Mouse (Mus musculus): ENCODE data around the gene Irf2. TPM values are rescaled to one million over a fixed set of nuclear protein-coding genes. Genes with fewer than 3 reads are reported as not detected.

Irf2 gene
- polyA plus RNA-seq, 1 experiment from 2014 or later = 11.0 TPM

DNA sequence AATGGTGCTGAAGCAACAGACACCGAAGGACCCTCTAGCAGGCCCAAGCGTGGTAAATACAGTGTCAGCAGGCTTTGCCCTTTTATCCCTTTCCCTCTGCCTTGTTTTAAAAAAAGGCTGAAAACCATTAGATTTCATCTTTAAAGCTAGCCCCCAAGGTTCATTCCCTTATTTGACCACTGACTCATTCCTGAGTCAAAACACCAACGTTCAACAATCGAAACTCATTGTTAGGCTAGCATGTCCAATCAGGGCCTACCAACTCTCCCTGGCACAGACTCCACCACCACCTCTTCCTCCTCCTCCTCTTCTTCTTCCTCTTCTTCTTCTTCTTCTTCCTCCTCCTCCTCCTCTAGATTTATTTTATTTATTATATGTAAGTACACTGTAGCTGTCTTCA is 30.2 kb upstream of the Irf2 start:
- H3K4me1 ChIP-seq (replicated peaks; ENCODE audit: control insufficient read depth, insufficient read depth, low read length) = no peaks in the 10 kb centered on the region
- no peak for ATAC-seq (ENCODE audit: low FRiP score)
- H3K4me2 ChIP-seq (replicated peaks) = no peak overlapping the region
- no peaks in the 10 kb centered on the region for H3K9me3 ChIP-seq (ENCODE audit: control insufficient read depth, low read length)
- no peak overlapping the region for H3K4me3 ChIP-seq (replicated peaks; ENCODE audit: low read length)
- no peak for DNase-seq (ENCODE audit: low spot score)
- H3K27me3 ChIP-seq (ENCODE audit: control insufficient read depth, insufficient read depth, low read length) = no peaks in the 10 kb centered on the region
- H3K9ac ChIP-seq = no peak overlapping the region
- no peaks in the 10 kb centered on the region for H3K36me3 ChIP-seq (replicated peaks; ENCODE audit: control insufficient read depth, insufficient read depth)
- H3K27ac ChIP-seq = no peak overlapping the region
- 86% methylated on average over 4 of the region's 4 CpGs for WGBS

DNA sequence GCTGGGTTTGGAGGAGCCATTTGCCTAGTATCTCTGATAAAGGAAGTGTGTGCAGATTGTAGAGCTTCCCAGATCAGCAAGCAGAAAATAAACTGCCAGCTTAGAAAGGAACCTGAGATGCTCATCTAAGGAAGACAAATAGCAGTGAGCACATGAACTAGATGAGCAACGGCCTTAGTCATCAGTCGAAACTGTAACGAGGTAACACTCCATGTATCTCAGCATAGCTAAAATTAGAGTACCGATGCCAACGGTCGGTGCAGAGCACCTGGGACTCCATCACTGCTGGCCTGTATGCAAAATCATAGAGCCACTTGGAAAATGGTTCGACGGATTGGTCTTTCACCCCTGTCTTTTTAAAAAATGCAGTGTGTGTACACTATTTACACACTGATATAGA is 29.2 kb upstream of the Irf2 start:
- Histone ChIP-seq H3K9ac (no peak overlapping the region), H3K9me3 (ENCODE audit: control insufficient read depth, low read length) (no peaks in the 10 kb centered on the region), H3K4me2 (replicated peaks) (no peak overlapping the region), H3K27ac (no peak overlapping the region), H3K36me3 (replicated peaks; ENCODE audit: control insufficient read depth, insufficient read depth) (no peaks in the 10 kb centered on the region), H3K4me3 (replicated peaks; ENCODE audit: low read length) (no peak overlapping the region), H3K27me3 (ENCODE audit: control insufficient read depth, insufficient read depth, low read length) (no peaks in the 10 kb centered on the region), H3K4me1 (replicated peaks; ENCODE audit: control insufficient read depth, insufficient read depth, low read length) (no peaks in the 10 kb centered on the region)
- DNase-seq (ENCODE audit: low spot score) (no peak), ATAC-seq (ENCODE audit: low FRiP score) (no peak)
- whole genome bisulfite sequencing = 78% methylated on average over 8 of the region's 8 CpGs

DNA sequence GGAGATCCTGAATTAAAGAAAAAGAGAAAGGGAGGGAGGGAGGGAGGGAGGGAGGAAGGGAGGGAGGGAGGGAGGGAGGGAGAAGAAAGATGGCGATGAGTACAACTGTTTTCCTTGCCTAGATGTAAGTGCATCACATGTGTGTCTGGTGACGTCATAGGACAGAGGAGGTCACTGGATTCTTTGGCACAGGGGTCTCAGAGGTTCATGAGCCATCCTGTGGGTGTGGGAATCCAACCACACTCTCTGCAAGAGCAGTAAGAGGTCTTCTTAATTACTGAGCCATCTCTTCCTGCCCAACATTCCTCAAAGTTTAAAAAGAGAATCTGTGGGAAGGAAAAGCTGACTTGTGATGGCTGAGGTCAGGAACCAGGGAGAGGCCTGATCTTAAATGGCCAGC is 28.0 kb upstream of the Irf2 start:
- Histone ChIP-seq H3K4me1 (replicated peaks; ENCODE audit: control insufficient read depth, insufficient read depth, low read length) (no peaks in the 10 kb centered on the region), H3K4me3 (replicated peaks; ENCODE audit: low read length) (no peak overlapping the region), H3K27ac (no peak overlapping the region), H3K9ac (no peak overlapping the region), H3K9me3 (ENCODE audit: control insufficient read depth, low read length) (no peaks in the 10 kb centered on the region), H3K27me3 (ENCODE audit: control insufficient read depth, insufficient read depth, low read length) (no peaks in the 10 kb centered on the region), H3K4me2 (replicated peaks) (no peak overlapping the region), H3K36me3 (replicated peaks; ENCODE audit: control insufficient read depth, insufficient read depth) (no peaks in the 10 kb centered on the region)
- 61% methylated on average over 2 of the region's 2 CpGs for WGBS
- DNase-seq (ENCODE audit: low spot score) (no peak), ATAC-seq (ENCODE audit: low FRiP score) (no peak)

DNA sequence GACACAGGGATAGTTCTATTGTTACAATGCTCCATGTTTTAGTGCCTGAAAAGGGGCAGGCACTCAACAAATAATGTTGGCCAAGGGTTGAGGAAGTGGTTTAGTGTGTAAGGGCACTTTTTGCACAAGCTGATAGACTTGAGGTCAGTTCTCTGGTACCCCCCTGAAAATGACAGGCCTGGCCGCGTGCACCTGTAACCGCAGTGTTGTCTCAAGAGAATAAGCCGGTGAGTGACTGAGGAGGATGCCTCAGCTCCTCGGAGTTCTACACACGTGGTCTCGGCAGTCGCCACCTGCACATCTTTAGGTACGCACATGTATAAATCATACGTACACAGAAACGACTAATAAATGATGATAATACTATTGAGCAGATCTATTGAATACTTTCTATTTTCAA is 26.4 kb upstream of the Irf2 start:
- Histone ChIP-seq H3K4me3 (replicated peaks; ENCODE audit: low read length) (no peak overlapping the region), H3K27me3 (ENCODE audit: control insufficient read depth, insufficient read depth, low read length) (no peaks in the 10 kb centered on the region), H3K9me3 (ENCODE audit: control insufficient read depth, low read length) (no peaks in the 10 kb centered on the region), H3K36me3 (replicated peaks; ENCODE audit: control insufficient read depth, insufficient read depth) (no peaks in the 10 kb centered on the region), H3K4me2 (replicated peaks) (no peak overlapping the region), H3K4me1 (replicated peaks; ENCODE audit: control insufficient read depth, insufficient read depth, low read length) (no peaks in the 10 kb centered on the region), H3K27ac (no peak overlapping the region), H3K9ac (no peak overlapping the region)
- no peak for ATAC-seq (ENCODE audit: low FRiP score)
- DNase-seq (ENCODE audit: low spot score) = no peak
- 98% methylated on average over 11 of the region's 11 CpGs for WGBS

DNA sequence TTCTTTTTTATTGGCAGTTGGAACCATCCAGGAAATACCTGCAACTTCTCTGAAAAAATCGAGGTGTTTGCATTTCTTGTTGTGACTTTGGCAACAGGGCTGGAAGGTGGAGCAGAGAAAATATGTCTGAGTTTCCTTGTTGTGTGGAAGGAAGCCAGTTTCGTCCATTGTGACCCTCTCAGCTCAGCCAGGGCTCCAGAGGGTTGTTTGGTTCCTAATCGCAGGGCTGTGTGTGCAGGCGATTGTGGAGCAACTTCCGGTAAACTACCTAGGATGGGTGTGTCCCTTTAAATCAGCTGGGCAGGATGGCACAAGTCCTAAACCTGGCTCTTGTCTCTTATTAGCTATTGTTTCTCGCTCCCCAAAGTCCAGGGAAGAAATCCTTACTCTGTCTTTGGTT is 25.7 kb upstream of the Irf2 start:
- Histone ChIP-seq H3K4me3 (replicated peaks; ENCODE audit: low read length) (no peak overlapping the region), H3K27ac (no peak overlapping the region), H3K27me3 (ENCODE audit: control insufficient read depth, insufficient read depth, low read length) (no peaks in the 10 kb centered on the region), H3K9me3 (ENCODE audit: control insufficient read depth, low read length) (no peaks in the 10 kb centered on the region), H3K4me2 (replicated peaks) (no peak overlapping the region), H3K9ac (no peak overlapping the region), H3K36me3 (replicated peaks; ENCODE audit: control insufficient read depth, insufficient read depth) (no peaks in the 10 kb centered on the region), H3K4me1 (replicated peaks; ENCODE audit: control insufficient read depth, insufficient read depth, low read length) (no peaks in the 10 kb centered on the region)
- DNase-seq (ENCODE audit: low spot score) (no peak), ATAC-seq (ENCODE audit: low FRiP score) (no peak)
- WGBS = 73% methylated on average over 6 of the region's 6 CpGs

DNA sequence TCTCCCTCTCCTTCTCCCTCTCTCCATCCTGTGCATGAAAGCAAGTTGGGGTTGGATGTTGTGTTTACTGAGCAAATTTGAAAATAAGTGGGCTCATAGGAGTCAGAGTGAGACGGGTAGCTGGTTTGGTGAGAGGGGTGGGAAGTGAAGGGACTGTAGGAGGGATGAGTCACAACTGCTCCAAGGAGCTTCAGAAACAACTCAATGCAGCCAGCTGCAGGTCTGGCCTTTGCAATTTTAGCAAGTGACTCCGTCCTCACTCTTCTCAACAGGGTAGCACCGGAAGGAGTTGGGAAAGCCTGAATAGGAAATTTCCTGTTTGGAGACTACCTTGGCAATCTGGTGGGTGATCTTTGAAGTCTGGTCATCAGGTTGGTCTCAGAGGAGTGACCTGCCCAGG is 25.1 kb upstream of the Irf2 start:
- ATAC-seq (ENCODE audit: low FRiP score) = no peak
- Histone ChIP-seq H3K9me3 (ENCODE audit: control insufficient read depth, low read length) (no peaks in the 10 kb centered on the region), H3K9ac (no peak overlapping the region), H3K27ac (no peak overlapping the region), H3K4me2 (replicated peaks) (no peak overlapping the region), H3K4me1 (replicated peaks; ENCODE audit: control insufficient read depth, insufficient read depth, low read length) (no peaks in the 10 kb centered on the region), H3K27me3 (ENCODE audit: control insufficient read depth, insufficient read depth, low read length) (no peaks in the 10 kb centered on the region), H3K4me3 (replicated peaks; ENCODE audit: low read length) (no peak overlapping the region), H3K36me3 (replicated peaks; ENCODE audit: control insufficient read depth, insufficient read depth) (no peaks in the 10 kb centered on the region)
- no peak for DNase-seq (ENCODE audit: low spot score)
- WGBS = 80% methylated on average over 3 of the region's 3 CpGs

DNA sequence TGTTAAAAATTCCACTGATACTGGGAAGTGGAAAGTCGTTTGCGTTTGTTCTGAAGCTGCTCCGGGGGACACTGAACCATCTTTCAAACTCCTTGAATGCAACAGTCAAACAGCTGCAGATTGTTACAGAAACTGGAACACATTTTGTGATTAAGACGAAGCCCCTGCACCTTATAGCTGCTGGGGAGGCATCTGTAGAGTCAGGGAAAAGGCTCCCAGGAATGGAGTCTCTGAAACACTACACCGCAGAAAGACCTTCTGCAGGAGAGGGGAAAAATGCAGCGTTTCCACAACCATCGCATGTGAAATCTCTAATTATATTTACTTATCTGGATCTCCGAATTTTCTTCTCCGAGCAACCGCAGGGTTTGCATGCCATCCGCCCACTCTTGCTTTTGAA is 23.1 kb upstream of the Irf2 start:
- Histone ChIP-seq H3K36me3 (replicated peaks; ENCODE audit: control insufficient read depth, insufficient read depth) (no peaks in the 10 kb centered on the region), H3K4me1 (replicated peaks; ENCODE audit: control insufficient read depth, insufficient read depth, low read length) (no peaks in the 10 kb centered on the region), H3K27ac (no peak overlapping the region), H3K27me3 (ENCODE audit: control insufficient read depth, insufficient read depth, low read length) (no peaks in the 10 kb centered on the region), H3K9me3 (ENCODE audit: control insufficient read depth, low read length) (no peaks in the 10 kb centered on the region), H3K4me2 (replicated peaks) (no peak overlapping the region), H3K9ac (no peak overlapping the region), H3K4me3 (replicated peaks; ENCODE audit: low read length) (no peak overlapping the region)
- DNase-seq (ENCODE audit: low spot score) (no peak), ATAC-seq (ENCODE audit: low FRiP score) (no peak)
- WGBS = 47% methylated on average over 11 of the region's 11 CpGs

DNA sequence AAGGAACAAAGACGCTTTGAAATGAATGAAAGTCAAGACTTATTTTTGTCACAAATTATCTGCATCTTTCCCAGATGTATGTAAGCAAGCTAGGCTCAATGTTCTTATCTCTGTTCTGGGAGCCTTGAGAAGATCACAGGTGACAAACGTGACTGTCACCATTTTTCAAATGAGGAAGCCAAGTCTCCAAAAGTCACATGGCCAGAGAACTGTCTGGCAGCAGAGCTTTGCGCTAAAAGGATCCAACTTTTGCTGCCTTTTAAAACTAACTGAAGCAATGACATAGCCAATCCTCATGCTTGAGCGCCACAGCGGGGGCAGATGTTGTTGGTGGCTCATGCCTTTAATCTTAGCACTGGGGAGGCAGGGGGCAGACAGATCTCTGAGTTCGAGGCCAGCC is 22.4 kb upstream of the Irf2 start:
- no peak for ATAC-seq (ENCODE audit: low FRiP score)
- H3K4me1 ChIP-seq (replicated peaks; ENCODE audit: control insufficient read depth, insufficient read depth, low read length) = no peaks in the 10 kb centered on the region
- no peak for DNase-seq (ENCODE audit: low spot score)
- H3K36me3 ChIP-seq (replicated peaks; ENCODE audit: control insufficient read depth, insufficient read depth) = no peaks in the 10 kb centered on the region
- no peaks in the 10 kb centered on the region for H3K27me3 ChIP-seq (ENCODE audit: control insufficient read depth, insufficient read depth, low read length)
- no peak overlapping the region for H3K4me2 ChIP-seq (replicated peaks)
- 71% methylated on average over 6 of the region's 6 CpGs for WGBS
- no peaks in the 10 kb centered on the region for H3K9me3 ChIP-seq (ENCODE audit: control insufficient read depth, low read length)
- H3K9ac ChIP-seq = no peak overlapping the region
- H3K27ac ChIP-seq = no peak overlapping the region
- H3K4me3 ChIP-seq (replicated peaks; ENCODE audit: low read length) = no peak overlapping the region

DNA sequence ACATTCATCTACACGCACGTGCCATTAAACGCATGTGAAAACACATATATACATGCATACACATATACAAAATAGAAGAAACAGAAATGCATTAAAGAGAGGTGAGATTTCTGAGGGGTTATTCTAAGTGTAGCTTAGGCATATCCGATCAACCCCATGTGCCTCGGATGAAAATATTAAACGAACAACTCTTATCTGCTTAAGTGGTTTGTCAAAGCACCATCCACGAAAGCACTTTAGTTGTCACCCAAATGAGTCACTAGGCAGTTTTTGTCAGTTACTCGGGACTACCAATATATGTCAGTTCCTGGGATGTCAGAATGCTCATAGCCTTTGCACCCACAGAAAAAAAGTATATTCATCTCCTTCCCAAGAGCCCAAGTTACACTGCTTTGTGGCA is 21.2 kb upstream of the Irf2 start:
- Histone ChIP-seq H3K4me2 (replicated peaks) (no peak overlapping the region), H3K9ac (no peak overlapping the region), H3K36me3 (replicated peaks; ENCODE audit: control insufficient read depth, insufficient read depth) (no peaks in the 10 kb centered on the region), H3K4me1 (replicated peaks; ENCODE audit: control insufficient read depth, insufficient read depth, low read length) (no peaks in the 10 kb centered on the region), H3K27me3 (ENCODE audit: control insufficient read depth, insufficient read depth, low read length) (no peaks in the 10 kb centered on the region), H3K4me3 (replicated peaks; ENCODE audit: low read length) (no peak overlapping the region), H3K9me3 (ENCODE audit: control insufficient read depth, low read length) (no peaks in the 10 kb centered on the region), H3K27ac (no peak overlapping the region)
- DNase-seq (ENCODE audit: low spot score) (no peak), ATAC-seq (ENCODE audit: low FRiP score) (no peak)
- WGBS = 94% methylated on average over 8 of the region's 8 CpGs

DNA sequence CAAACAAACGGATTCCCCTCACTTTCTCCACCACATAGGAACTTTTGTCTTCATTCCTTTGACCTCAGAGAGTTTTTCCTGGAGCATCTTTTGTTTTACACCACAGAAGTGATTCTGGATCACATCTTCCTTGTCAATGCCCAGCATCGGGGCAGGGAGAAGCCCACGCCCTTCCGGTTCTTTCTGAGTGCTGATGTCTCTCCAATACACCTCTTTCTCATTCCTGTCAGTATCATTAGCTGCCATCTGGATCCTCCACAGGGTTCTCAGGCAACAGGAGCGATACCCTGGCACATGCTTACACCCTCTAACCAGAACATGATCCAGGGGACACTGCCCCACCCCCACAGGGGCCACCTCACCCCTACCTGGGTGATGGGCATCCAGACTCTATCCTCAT is 20.8 kb upstream of the Irf2 start:
- ATAC-seq (ENCODE audit: low FRiP score) = no peak
- Histone ChIP-seq H3K9ac (no peak overlapping the region), H3K27ac (no peak overlapping the region), H3K27me3 (ENCODE audit: control insufficient read depth, insufficient read depth, low read length) (no peaks in the 10 kb centered on the region), H3K9me3 (ENCODE audit: control insufficient read depth, low read length) (no peaks in the 10 kb centered on the region), H3K4me3 (replicated peaks; ENCODE audit: low read length) (no peak overlapping the region), H3K36me3 (replicated peaks; ENCODE audit: control insufficient read depth, insufficient read depth) (no peaks in the 10 kb centered on the region), H3K4me1 (replicated peaks; ENCODE audit: control insufficient read depth, insufficient read depth, low read length) (no peaks in the 10 kb centered on the region), H3K4me2 (replicated peaks) (no peak overlapping the region)
- no peak for DNase-seq (ENCODE audit: low spot score)
- WGBS = 80% methylated on average over 5 of the region's 5 CpGs
